Mouse (Mus musculus): ENCODE measurements around the gene Scyl1.

DNA sequence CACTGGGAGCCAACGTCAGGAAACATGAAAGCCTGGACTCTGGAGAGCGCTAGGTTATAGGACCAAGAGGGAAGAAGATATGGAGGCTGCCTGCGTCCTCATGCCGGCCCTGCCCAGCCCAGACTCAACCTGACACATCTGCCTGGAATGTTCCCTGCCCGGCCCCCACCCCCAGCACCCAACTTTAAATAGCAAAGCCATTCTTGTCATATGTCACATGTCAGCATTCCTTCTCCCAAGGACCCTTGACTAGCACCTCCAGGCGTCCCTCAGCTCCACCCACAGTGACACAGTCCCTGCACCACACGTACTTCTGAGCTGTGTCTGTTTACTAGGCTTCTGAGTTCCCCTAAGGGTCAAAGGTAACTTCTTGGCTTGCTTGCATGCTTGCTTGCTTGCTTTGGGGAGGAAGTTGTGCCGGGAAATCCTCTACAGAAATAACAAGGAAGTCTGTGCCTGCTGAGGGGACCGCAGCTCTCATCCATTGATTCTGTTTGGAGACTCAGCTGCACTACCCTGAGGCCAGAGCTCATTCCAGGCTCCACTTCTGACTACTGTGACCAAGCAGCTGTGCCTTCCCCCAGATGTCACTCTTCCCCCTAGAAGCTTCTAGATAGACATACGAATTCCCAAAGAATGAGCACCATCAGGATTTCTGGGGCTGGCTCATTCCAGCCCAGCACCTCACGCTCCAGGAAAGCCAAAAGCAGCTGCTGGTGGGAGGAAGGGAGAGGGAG is 39.1 kb upstream of the Scyl1 start:
- peak; percentile 82 for TF ChIP-seq EP300 (IDR thresholded peaks at IDR 0.05; ENCODE audit: insufficient read depth, low read depth, low read length)
- TF ChIP-seq POLR2A (IDR thresholded peaks at IDR 0.05; ENCODE audit: insufficient read depth, low read depth, low read length) = peak; percentile 60
- TF ChIP-seq CTCF (IDR thresholded peaks at IDR 0.05) = no peak
